Mouse (Mus musculus): ENCODE measurements around the gene Ciapin1.

DNA sequence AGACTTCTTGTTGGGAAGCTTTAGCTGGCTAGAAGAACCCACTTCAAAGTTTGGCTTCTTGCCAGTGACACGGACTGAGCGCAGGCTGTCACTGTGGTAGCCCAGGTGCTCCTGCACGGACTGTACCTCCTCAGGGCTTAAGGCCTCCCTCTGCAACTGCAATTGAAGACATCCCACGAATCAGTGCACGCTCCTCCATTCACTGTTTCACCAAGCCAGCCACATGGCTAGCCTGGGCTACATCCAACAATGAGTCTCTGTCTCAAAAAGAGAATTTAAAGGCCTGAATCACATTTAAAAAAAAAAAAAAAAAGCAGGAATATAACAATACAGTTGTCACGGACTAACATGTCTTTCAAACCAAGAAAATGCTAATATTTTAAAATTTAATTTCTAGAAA lies 9.9 kb downstream of the Ciapin1 start:
- TF ChIP-seq FLI1 (IDR thresholded peaks at IDR 0.05; ENCODE audit: low read length) (no peak), GATA1 (IDR thresholded peaks at IDR 0.05; ENCODE audit: borderline replicate concordance, low read length) (no peak)

All from megakaryocyte, embryonic 14.5 days (primary cell).